Mouse (Mus musculus): ENCODE results near the gene Gm29427. TPM values are rescaled to one million over a fixed set of nuclear protein-coding genes. Genes with fewer than 3 reads are reported as not detected.

The Gm29427 gene
- polyA plus RNA-seq, 1 experiment: 0.96 TPM

GRCm38 (mm10) chr1:130738551-130739106, 23.0 kb upstream of the Gm29427 start:
- Histone ChIP-seq H3K4me3 (ENCODE audit: control insufficient read depth, low read depth, low read length) (no peak overlapping the region), H3K27ac (ENCODE audit: control insufficient read depth, insufficient read depth, low read depth, low read length) (no peak overlapping the region), H3K4me1 (ENCODE audit: control insufficient read depth, insufficient read depth, low read length) (peaks cover 2% of the 10 kb centered on the region; the same call in 1 of the 2 replicates), H3K27me3 (ENCODE audit: control insufficient read depth, insufficient read depth, low read length) (no peaks in the 10 kb centered on the region), H3K36me3 (ENCODE audit: control insufficient read depth, insufficient read depth, low read length) (no peaks in the 10 kb centered on the region)
- no peak for TF ChIP-seq CTCF (IDR thresholded peaks at IDR 0.05; ENCODE audit: control insufficient read depth, insufficient read depth, insufficient replicate concordance, low read depth, low read length)

- H3K4me3 ChIP-seq (ENCODE audit: control insufficient read depth, low read depth, low read length): no peak overlapping the region
- H3K36me3 ChIP-seq (ENCODE audit: control insufficient read depth, insufficient read depth, low read length): no peaks in the 10 kb centered on the region
- no peaks in the 10 kb centered on the region for H3K27me3 ChIP-seq (ENCODE audit: control insufficient read depth, insufficient read depth, low read length)
- no peak overlapping the region for H3K27ac ChIP-seq (ENCODE audit: control insufficient read depth, insufficient read depth, low read depth, low read length)
- peaks cover 2% of the 10 kb centered on the region; the same call in 1 of the 2 replicates for H3K4me1 ChIP-seq (ENCODE audit: control insufficient read depth, insufficient read depth, low read length)
- TF ChIP-seq CTCF (IDR thresholded peaks at IDR 0.05; ENCODE audit: control insufficient read depth, insufficient read depth, insufficient replicate concordance, low read depth, low read length) (no peak), POLR2A (IDR thresholded peaks at IDR 0.05; ENCODE audit: control insufficient read depth, low read depth, low read length) (no peak)
Measured at GRCm38 (mm10) chr1:130737916-130738315, 22.3 kb upstream of the Gm29427 start.

- H3K4me1 ChIP-seq (ENCODE audit: control insufficient read depth, insufficient read depth, low read length): peaks cover 2% of the 10 kb centered on the region; the same call in 1 of the 2 replicates
- H3K4me3 ChIP-seq (ENCODE audit: control insufficient read depth, low read depth, low read length): no peak overlapping the region
- H3K36me3 ChIP-seq (ENCODE audit: control insufficient read depth, insufficient read depth, low read length): no peaks in the 10 kb centered on the region
- no peak for TF ChIP-seq CTCF (IDR thresholded peaks at IDR 0.05; ENCODE audit: control insufficient read depth, insufficient read depth, insufficient replicate concordance, low read depth, low read length)
- TF ChIP-seq POLR2A (IDR thresholded peaks at IDR 0.05; ENCODE audit: control insufficient read depth, low read depth, low read length): no peak
- H3K27ac ChIP-seq (ENCODE audit: control insufficient read depth, insufficient read depth, low read depth, low read length): no peak overlapping the region
- no peaks in the 10 kb centered on the region for H3K27me3 ChIP-seq (ENCODE audit: control insufficient read depth, insufficient read depth, low read length)
Measured at GRCm38 (mm10) chr1:130737411-130737881, 21.8 kb upstream of the Gm29427 start.

GRCm38 (mm10) chr1:130734852-130735251, 19.3 kb upstream of the Gm29427 start:
- no peak for TF ChIP-seq POLR2A (IDR thresholded peaks at IDR 0.05; ENCODE audit: control insufficient read depth, low read depth, low read length)
- no peak for TF ChIP-seq CTCF (IDR thresholded peaks at IDR 0.05; ENCODE audit: control insufficient read depth, insufficient read depth, insufficient replicate concordance, low read depth, low read length)
- Histone ChIP-seq H3K27me3 (ENCODE audit: control insufficient read depth, insufficient read depth, low read length) (no peaks in the 10 kb centered on the region), H3K4me1 (ENCODE audit: control insufficient read depth, insufficient read depth, low read length) (no peaks in the 10 kb centered on the region), H3K27ac (ENCODE audit: control insufficient read depth, insufficient read depth, low read depth, low read length) (no peak overlapping the region), H3K4me3 (ENCODE audit: control insufficient read depth, low read depth, low read length) (no peak overlapping the region), H3K36me3 (ENCODE audit: control insufficient read depth, insufficient read depth, low read length) (no peaks in the 10 kb centered on the region)

- Histone ChIP-seq H3K27me3 (ENCODE audit: control insufficient read depth, insufficient read depth, low read length) (no peaks in the 10 kb centered on the region), H3K4me3 (ENCODE audit: control insufficient read depth, low read depth, low read length) (no peak overlapping the region), H3K36me3 (ENCODE audit: control insufficient read depth, insufficient read depth, low read length) (no peaks in the 10 kb centered on the region), H3K4me1 (ENCODE audit: control insufficient read depth, insufficient read depth, low read length) (no peaks in the 10 kb centered on the region), H3K27ac (ENCODE audit: control insufficient read depth, insufficient read depth, low read depth, low read length) (no peak overlapping the region)
- no peak for TF ChIP-seq CTCF (IDR thresholded peaks at IDR 0.05; ENCODE audit: control insufficient read depth, insufficient read depth, insufficient replicate concordance, low read depth, low read length)
- TF ChIP-seq POLR2A (IDR thresholded peaks at IDR 0.05; ENCODE audit: control insufficient read depth, low read depth, low read length): no peak
Measured at GRCm38 (mm10) chr1:130734452-130734851, 18.9 kb upstream of the Gm29427 start.

GRCm38 (mm10) chr1:130733671-130734070, 18.1 kb upstream of the Gm29427 start:
- Histone ChIP-seq H3K36me3 (ENCODE audit: control insufficient read depth, insufficient read depth, low read length) (no peaks in the 10 kb centered on the region), H3K4me3 (ENCODE audit: control insufficient read depth, low read depth, low read length) (no peak overlapping the region), H3K27ac (ENCODE audit: control insufficient read depth, insufficient read depth, low read depth, low read length) (no peak overlapping the region), H3K4me1 (ENCODE audit: control insufficient read depth, insufficient read depth, low read length) (no peaks in the 10 kb centered on the region), H3K27me3 (ENCODE audit: control insufficient read depth, insufficient read depth, low read length) (no peaks in the 10 kb centered on the region)
- TF ChIP-seq POLR2A (IDR thresholded peaks at IDR 0.05; ENCODE audit: control insufficient read depth, low read depth, low read length) (no peak), CTCF (IDR thresholded peaks at IDR 0.05; ENCODE audit: control insufficient read depth, insufficient read depth, insufficient replicate concordance, low read depth, low read length) (no peak)

GRCm38 (mm10) chr1:130732706-130733658, 17.4 kb upstream of the Gm29427 start:
- no peaks in the 10 kb centered on the region for H3K4me1 ChIP-seq (ENCODE audit: control insufficient read depth, insufficient read depth, low read length)
- no peak overlapping the region for H3K27ac ChIP-seq (ENCODE audit: control insufficient read depth, insufficient read depth, low read depth, low read length)
- H3K36me3 ChIP-seq (ENCODE audit: control insufficient read depth, insufficient read depth, low read length): no peaks in the 10 kb centered on the region
- no peak overlapping the region for H3K4me3 ChIP-seq (ENCODE audit: control insufficient read depth, low read depth, low read length)
- no peaks in the 10 kb centered on the region for H3K27me3 ChIP-seq (ENCODE audit: control insufficient read depth, insufficient read depth, low read length)
- TF ChIP-seq CTCF (IDR thresholded peaks at IDR 0.05; ENCODE audit: control insufficient read depth, insufficient read depth, insufficient replicate concordance, low read depth, low read length) (no peak), POLR2A (IDR thresholded peaks at IDR 0.05; ENCODE audit: control insufficient read depth, low read depth, low read length) (no peak)
